Mouse (Mus musculus): ENCODE measurements around the gene Sctr. TPM values are rescaled to one million over a fixed set of nuclear protein-coding genes. Genes with fewer than 3 reads are reported as not detected.

The Sctr gene
- total RNA-seq, 2 experiments from 2014 or later: not detected

DNA sequence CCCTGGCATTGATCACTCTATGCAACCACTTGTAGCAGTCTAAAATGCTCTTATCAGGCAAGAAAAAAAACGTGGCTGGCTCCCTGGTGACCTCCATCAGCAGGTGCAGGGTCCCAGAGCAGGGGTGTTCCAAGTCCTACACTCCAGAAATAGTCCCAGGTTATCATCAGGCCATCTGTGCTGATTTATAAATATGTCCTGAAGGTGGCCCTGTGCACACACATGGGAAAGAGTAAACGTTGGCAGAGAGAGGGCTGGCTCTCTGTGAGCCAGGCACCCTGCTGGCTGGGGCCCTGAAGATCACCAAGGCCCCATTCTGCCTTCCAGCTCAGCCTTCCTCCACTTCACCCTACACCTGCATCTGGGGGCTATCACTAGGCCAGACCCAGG lies 18.4 kb downstream of the Sctr start:
- ATAC-seq (replicated peaks; ENCODE audit: poor library complexity, severe bottlenecking): no peak

DNA sequence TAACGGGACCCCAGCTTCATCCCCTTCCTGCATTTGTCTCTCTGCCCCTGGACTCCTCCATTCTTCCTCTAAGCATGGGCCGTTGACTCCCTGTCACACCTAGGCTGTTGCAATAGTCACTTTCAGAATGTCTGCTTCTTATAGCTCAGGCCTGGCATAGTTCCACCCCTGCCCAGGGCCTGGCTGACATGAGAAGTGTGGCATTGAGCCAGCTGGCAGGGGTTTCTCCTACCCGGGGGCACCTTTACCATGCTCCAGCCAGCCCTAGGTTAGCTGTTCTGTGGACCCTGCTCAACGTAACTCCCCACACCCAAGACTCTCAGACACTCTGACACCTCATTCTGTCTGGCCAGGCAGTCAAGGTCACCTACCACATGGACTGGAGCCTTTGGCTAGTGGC lies 21.0 kb downstream of the Sctr start:
- ATAC-seq (replicated peaks; ENCODE audit: poor library complexity, severe bottlenecking): no peak

- no peak for ATAC-seq (replicated peaks; ENCODE audit: poor library complexity, severe bottlenecking)
These were observed 23.8 kb downstream of the Sctr start for GRCm38 (mm10) chr1:120030474-120030873.

DNA sequence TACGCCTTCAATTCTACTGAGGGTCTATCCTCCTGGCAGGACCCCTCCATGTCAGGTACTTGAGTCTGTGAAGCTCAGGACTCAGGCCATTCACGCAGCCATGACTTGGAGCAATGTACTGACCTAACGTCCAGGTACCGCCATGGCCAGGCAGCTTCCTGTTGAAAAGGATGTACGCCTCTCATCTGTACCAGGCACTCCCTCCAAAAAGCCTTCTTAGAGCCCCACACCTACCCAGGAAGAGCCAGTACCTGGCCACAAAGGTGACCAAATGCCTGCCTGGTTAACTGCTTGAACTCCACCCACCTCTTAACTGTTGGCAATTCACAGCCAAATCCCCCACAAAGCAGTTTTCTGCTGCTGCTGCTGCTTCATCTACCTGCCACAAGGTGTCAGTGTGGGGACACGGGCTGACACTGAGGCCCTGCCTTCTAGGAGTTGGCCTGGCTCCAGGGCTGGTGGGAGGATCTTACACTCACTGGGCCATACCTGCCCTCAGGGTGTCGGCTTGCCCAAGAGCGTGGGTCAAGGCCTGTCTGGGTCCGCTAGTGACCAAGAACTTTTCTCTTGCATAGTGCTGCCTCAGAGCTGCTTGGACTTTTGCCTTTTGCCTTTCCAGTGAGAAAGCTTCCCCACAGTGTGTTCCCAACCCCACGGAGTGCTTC lies 26.2 kb downstream of the Sctr start:
- ATAC-seq (replicated peaks; ENCODE audit: poor library complexity, severe bottlenecking): peak; percentile 89

DNA sequence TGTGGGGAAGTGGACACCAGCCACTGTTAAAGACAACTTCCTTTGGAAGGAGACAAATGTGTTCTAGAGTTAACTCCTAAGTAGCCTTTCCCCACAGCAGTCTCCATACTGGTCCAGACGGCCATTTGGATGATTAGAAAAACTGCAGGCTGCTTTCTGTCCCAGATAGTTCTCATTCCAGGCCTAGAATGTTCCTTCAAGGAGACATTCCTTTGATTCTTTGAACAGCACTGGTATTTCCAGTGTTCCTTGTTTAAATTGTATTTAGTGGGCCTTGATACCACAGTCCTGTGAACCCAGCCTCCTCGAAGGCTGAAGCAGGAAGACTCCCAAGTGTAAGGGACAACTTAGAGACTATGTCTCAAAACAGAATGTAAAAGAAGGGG lies 26.8 kb downstream of the Sctr start:
- ATAC-seq (replicated peaks; ENCODE audit: poor library complexity, severe bottlenecking): no peak

GRCm38 (mm10) chr1:120034793-120035192 lies 28.1 kb downstream of the Sctr start:
- no peak for ATAC-seq (replicated peaks; ENCODE audit: poor library complexity, severe bottlenecking)

GRCm38 (mm10) chr1:120035456-120036034 lies 28.9 kb downstream of the Sctr start:
- ATAC-seq (replicated peaks; ENCODE audit: poor library complexity, severe bottlenecking): no peak

DNA sequence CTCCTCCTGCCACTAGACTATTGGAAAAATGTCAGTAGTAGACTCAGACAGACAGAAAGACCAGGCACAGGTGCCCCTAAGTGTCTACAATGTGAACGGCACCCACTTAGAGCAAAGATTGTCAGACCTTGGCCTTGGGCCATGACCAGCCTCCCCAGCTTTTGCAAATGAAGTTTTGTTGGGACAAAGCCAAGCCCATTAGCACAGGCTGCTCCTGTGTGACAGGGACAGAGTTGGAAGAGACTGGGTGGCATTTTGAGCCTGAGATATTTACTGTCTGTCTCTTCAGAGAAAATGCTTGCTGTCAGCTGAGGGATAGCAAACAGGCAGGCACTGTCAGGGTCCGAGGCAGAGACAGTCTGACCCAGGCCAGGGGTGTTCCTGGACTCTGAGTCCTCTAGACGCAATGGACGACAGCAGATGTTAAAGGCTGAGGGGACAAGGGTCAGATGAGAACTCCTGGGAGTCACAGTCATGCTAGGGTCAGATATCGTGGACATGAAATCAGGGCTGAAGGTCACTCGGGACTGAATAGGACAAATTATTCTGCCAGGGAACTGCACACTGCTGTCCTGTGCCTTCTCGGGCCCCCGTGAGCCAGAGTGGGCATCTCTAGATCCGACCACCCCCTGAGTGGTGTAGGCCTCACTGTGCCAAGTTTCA lies 30.5 kb downstream of the Sctr start:
- ATAC-seq (replicated peaks; ENCODE audit: poor library complexity, severe bottlenecking): no peak

DNA sequence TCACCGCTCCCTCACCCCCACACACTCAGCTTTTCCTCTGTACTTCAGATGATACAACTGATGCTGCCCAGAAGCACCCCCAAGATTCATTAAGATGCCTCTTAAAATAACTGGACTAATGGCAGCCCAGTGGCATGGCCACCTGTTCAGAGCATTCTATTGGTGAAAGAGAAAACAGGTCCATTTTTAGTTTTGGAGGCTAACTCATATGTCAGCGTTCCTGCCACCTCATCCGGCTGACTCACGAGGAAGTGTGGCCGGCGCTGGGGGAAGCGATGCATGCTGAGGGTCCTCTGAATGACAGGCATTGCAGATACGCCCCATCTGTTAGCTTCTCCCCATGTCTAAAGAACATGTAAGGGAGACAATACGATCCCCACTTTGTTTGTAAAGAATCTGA lies 31.9 kb downstream of the Sctr start:
- peak; percentile 54 for ATAC-seq (replicated peaks; ENCODE audit: poor library complexity, severe bottlenecking)

GRCm38 (mm10) chr1:120042421-120042820 lies 35.7 kb downstream of the Sctr start:
- ATAC-seq (replicated peaks; ENCODE audit: poor library complexity, severe bottlenecking): no peak

- peak; percentile 93 for ATAC-seq (replicated peaks; ENCODE audit: poor library complexity, severe bottlenecking)
These were observed 37.9 kb downstream of the Sctr start for GRCm38 (mm10) chr1:120044584-120044983.

DNA sequence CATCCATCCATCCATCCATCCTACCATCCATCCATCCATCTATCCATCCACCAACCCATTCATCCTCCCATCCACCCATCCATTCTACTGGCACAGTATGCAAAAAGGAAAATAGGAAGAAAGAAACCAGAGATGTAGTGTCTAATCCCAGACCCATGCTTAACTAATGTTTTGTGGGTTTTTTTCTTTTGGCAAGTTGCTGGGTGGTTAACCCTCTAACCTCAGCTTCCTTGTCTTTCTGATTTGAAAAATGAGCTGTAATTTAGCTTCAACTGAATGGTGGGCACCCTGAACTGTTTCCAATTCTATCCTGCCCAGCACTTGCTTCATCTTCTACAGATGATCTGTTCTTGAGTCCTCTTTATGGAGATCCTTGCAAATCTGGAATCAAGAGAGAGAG lies 40.6 kb downstream of the Sctr start:
- no peak for ATAC-seq (replicated peaks; ENCODE audit: poor library complexity, severe bottlenecking)

GRCm38 (mm10) chr1:120051070-120051469 lies 44.4 kb downstream of the Sctr start:
- ATAC-seq (replicated peaks; ENCODE audit: poor library complexity, severe bottlenecking): no peak

GRCm38 (mm10) chr1:120054997-120055396 lies 48.3 kb downstream of the Sctr start:
- ATAC-seq (replicated peaks; ENCODE audit: poor library complexity, severe bottlenecking): no peak

DNA sequence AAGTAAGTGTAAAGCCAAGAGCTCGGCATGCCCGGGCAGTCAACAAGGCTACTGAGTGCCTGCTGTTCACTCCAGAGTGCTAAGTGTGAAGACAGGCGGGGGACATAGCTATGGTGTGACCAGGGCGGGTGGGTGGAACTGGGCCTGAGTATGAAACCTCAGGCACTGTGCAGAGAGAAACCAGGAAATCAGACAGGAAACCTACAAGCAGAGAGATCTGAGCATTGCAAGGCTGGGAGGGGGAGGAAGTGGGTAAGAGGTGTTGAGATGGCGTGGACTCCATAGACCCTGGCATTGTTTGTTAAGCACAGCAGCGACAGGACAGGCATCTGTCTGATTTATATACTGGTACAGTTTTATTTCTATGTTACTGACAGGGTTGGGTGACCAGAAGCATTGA lies 48.8 kb downstream of the Sctr start:
- peak; percentile 90 for ATAC-seq (replicated peaks; ENCODE audit: poor library complexity, severe bottlenecking)

- ATAC-seq (replicated peaks; ENCODE audit: poor library complexity, severe bottlenecking): no peak
These were observed 49.5 kb downstream of the Sctr start for GRCm38 (mm10) chr1:120056236-120056635.

- peak; percentile 45 for ATAC-seq (replicated peaks; ENCODE audit: poor library complexity, severe bottlenecking)
These were observed 50.4 kb downstream of the Sctr start for GRCm38 (mm10) chr1:120057044-120057443.

- no peak for ATAC-seq (replicated peaks; ENCODE audit: poor library complexity, severe bottlenecking)
These were observed 51.2 kb downstream of the Sctr start for GRCm38 (mm10) chr1:120057674-120058430.

GRCm38 (mm10) chr1:120060687-120061086 lies 54.0 kb downstream of the Sctr start:
- ATAC-seq (replicated peaks; ENCODE audit: poor library complexity, severe bottlenecking): no peak

DNA sequence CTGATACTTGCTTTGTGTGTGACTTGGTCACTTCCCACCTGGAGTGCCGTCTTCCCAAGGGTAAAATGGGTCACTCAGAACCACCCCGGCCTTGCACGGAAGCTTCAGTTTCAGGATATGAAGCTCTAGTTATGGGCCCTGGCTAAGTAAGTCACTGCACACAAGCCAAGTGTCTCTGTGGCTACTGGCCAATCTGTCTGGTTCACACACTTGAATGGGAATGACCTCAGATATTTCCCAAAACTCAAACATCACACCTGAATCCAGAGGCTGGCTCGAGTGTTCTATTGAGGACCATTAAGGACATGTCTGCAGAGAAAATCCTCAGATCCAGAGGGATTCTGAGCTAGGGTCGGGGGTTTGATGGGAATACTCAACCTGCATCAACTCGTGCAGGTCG lies 55.5 kb downstream of the Sctr start:
- no peak for ATAC-seq (replicated peaks; ENCODE audit: poor library complexity, severe bottlenecking)

DNA sequence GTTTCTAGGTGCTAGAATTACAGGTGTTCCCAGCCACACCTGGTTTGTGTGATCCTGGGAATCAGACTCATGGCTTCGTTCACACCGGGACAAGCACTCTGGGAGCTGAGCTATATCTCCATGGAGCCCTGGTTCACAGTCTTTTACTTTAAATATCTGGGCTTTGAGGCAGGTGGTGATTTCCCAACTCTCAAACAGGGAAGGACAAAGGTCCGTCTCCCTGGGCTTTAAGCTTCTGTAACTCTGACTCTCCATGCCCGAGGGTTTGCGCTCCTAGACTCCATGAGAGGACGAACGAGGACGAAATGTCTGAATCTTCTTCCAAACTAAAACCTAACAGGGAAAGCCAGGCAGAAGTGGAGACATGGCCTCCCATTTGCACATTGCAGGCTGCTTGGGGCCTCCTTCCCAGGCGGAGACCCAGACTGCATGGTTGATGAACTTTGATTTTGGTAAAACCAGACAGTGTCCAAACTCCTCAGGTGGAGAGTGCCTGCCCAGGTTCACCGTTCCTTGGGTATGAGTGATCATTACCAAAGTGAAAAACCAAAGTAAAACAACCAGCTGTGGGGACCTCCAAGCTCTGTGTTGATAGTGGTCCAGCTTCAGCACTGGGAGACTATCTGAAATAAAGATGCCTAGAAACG lies 57.5 kb downstream of the Sctr start:
- no peak for ATAC-seq (replicated peaks; ENCODE audit: poor library complexity, severe bottlenecking)
